Mouse (Mus musculus) central nervous system, embryonic 11.5 days (tissue): ENCODE results near the gene Asb12. TPM values are rescaled to one million over a fixed set of nuclear protein-coding genes. Genes with fewer than 3 reads are reported as not detected.

Experiments used
- polyA plus RNA-seq: library from polyadenylated mRNA; depleted of rRNA; stranded (reverse); fragments of >200 nt; gene quantifications from 2 replicates; pipeline ENCODE4 v1.2.3, GENCODE M21; 2012; rRNA removed

Gene Asb12
- 0.26 TPM in 1 of 2 replicates, not detected in the other for polyA plus RNA-seq

GRCm38 (mm10) chrX:95557887-95558286 lies at the start of gene Asb12, which contains the start of gene Pfn5:
Gene Asb12, minus strand, starts transcription at chrX:95557987.
Gene Pfn5, plus strand, starts transcription at chrX:95558104.

GRCm38 (mm10) chrX:95444776-95445111 lies 113.0 kb downstream of the Asb12 start, which contains the start of gene Amer1:
Gene Amer1, minus strand, starts transcription at chrX:95444872.

Other genes starting within 250 kb of the Asb12 start
- 6.0 and 10.6 TPM in 2 replicates for gene Amer1, start 113.1 kb downstream of the Asb12 start, polyA plus RNA-seq
- gene Pfn5, start 117 bp upstream of the Asb12 start, polyA plus RNA-seq, result not detected in 2 replicates
- 35.1 and 39.3 TPM in 2 replicates for gene Zc4h2, start 100.5 kb upstream of the Asb12 start, polyA plus RNA-seq
- 2.4 and 2.7 TPM in 2 replicates for gene Zc3h12b, start 153.7 kb upstream of the Asb12 start, polyA plus RNA-seq